Mouse (Mus musculus): ENCODE measurements around the gene Rnf103. TPM values are rescaled to one million over a fixed set of nuclear protein-coding genes. Genes with fewer than 3 reads are reported as not detected.

Gene Rnf103
- polyA plus RNA-seq, 2 experiments = 5.0 to 7.2 TPM

GRCm38 (mm10) chr6:71480136-71480535 is 13.6 kb upstream of the Rnf103 start:
- Histone ChIP-seq H3K9ac (replicated peaks) (no peak overlapping the region), H3K36me3 (replicated peaks; ENCODE audit: control insufficient read depth, insufficient read depth, low read depth) (no peaks in the 10 kb centered on the region), H3K4me1 (replicated peaks; ENCODE audit: control insufficient read depth in 2 of 2, insufficient read depth in 2 of 2, low read length in 1 of 2) (peaks cover 0 to 4% of the 10 kb centered on the region in 2 experiments; a peak in 2 of 4 replicates), H3K4me3 (ENCODE audit: insufficient read depth in 1 of 2, low read depth in 2 of 2, low read length in 2 of 2) (no peak overlapping the region), H3K4me2 (ENCODE audit: low read depth) (no peak overlapping the region), H3K27ac (no peak overlapping the region), H3K27me3 (ENCODE audit: control insufficient read depth, insufficient read depth, low read length) (no peaks in the 10 kb centered on the region), H3K9me3 (ENCODE audit: control insufficient read depth, low read length) (no peaks in the 10 kb centered on the region)
- DNase-seq (ENCODE audit: low read depth in 3 of 3, low spot score in 3 of 3) = no peak
- no peak for TF ChIP-seq CTCF (IDR thresholded peaks at IDR 0.05; ENCODE audit: low read depth)
- 71% methylated on average over 1 of the region's 1 CpGs for WGBS (ENCODE audit: insufficient replicate concordance)
- ATAC-seq (ENCODE audit: insufficient read depth) = no peak

- TF ChIP-seq EP300 (IDR thresholded peaks at IDR 0.05; ENCODE audit: low read depth) = no peak
- TF ChIP-seq CTCF (IDR thresholded peaks at IDR 0.05; ENCODE audit: low read depth) = no peak
- H3K36me3 ChIP-seq (replicated peaks; ENCODE audit: control insufficient read depth, insufficient read depth, low read depth) = no peaks in the 10 kb centered on the region
- ATAC-seq (ENCODE audit: insufficient read depth) (no peak), DNase-seq (ENCODE audit: low read depth in 3 of 3, low spot score in 3 of 3) (no peak)
- no peak overlapping the region for H3K4me2 ChIP-seq (ENCODE audit: low read depth)
- H3K4me3 ChIP-seq (ENCODE audit: insufficient read depth in 1 of 2, low read depth in 2 of 2, low read length in 2 of 2) = no peak overlapping the region
- no peak overlapping the region for H3K9ac ChIP-seq (replicated peaks)
- H3K4me1 ChIP-seq (replicated peaks; ENCODE audit: control insufficient read depth in 2 of 2, insufficient read depth in 2 of 2, low read length in 1 of 2) = peaks cover 0 to 9% of the 10 kb centered on the region in 2 experiments; a peak in 2 of 4 replicates
- H3K27ac ChIP-seq = no peak overlapping the region
- WGBS (ENCODE audit: insufficient replicate concordance) = 63% methylated on average over 7 of the region's 7 CpGs
- H3K9me3 ChIP-seq (ENCODE audit: control insufficient read depth, low read length) = no peaks in the 10 kb centered on the region
- no peaks in the 10 kb centered on the region for H3K27me3 ChIP-seq (ENCODE audit: control insufficient read depth, insufficient read depth, low read length)
Observed at GRCm38 (mm10) chr6:71481136-71481535, 12.6 kb upstream of the Rnf103 start.

GRCm38 (mm10) chr6:71485246-71485645 is 8.4 kb upstream of the Rnf103 start:
- peaks cover 0 to 5% of the 10 kb centered on the region in 2 experiments; a peak in 1 of 4 replicates for H3K4me1 ChIP-seq (replicated peaks; ENCODE audit: control insufficient read depth in 2 of 2, insufficient read depth in 2 of 2, low read length in 1 of 2)
- H3K4me3 ChIP-seq (ENCODE audit: insufficient read depth in 1 of 2, low read depth in 2 of 2, low read length in 2 of 2) = no peak overlapping the region
- no peaks in the 10 kb centered on the region for H3K27me3 ChIP-seq (ENCODE audit: control insufficient read depth, insufficient read depth, low read length)
- H3K9me3 ChIP-seq (ENCODE audit: control insufficient read depth, low read length) = no peaks in the 10 kb centered on the region
- no peak for ATAC-seq (ENCODE audit: insufficient read depth)
- no peak overlapping the region for H3K9ac ChIP-seq (replicated peaks)
- no peaks in the 10 kb centered on the region for H3K36me3 ChIP-seq (replicated peaks; ENCODE audit: control insufficient read depth, insufficient read depth, low read depth)
- no peak overlapping the region for H3K4me2 ChIP-seq (ENCODE audit: low read depth)
- H3K27ac ChIP-seq = no peak overlapping the region
- DNase-seq (ENCODE audit: low read depth in 3 of 3, low spot score in 3 of 3) = no peak
- 71% methylated on average over 5 of the region's 5 CpGs for WGBS (ENCODE audit: insufficient replicate concordance)
- TF ChIP-seq CTCF (IDR thresholded peaks at IDR 0.05; ENCODE audit: low read depth) (no peak), EP300 (IDR thresholded peaks at IDR 0.05; ENCODE audit: low read depth) (no peak)

- H3K9me3 ChIP-seq (ENCODE audit: control insufficient read depth, low read length) = no peaks in the 10 kb centered on the region
- peaks cover 0 to 5% of the 10 kb centered on the region in 2 experiments; a peak in 1 of 4 replicates for H3K4me1 ChIP-seq (replicated peaks; ENCODE audit: control insufficient read depth in 2 of 2, insufficient read depth in 2 of 2, low read length in 1 of 2)
- ATAC-seq (ENCODE audit: insufficient read depth) (no peak), DNase-seq (ENCODE audit: low read depth in 3 of 3, low spot score in 3 of 3) (no peak)
- H3K9ac ChIP-seq (replicated peaks) = no peak overlapping the region
- H3K27me3 ChIP-seq (ENCODE audit: control insufficient read depth, insufficient read depth, low read length) = no peaks in the 10 kb centered on the region
- no peak overlapping the region for H3K4me3 ChIP-seq (ENCODE audit: insufficient read depth in 1 of 2, low read depth in 2 of 2, low read length in 2 of 2)
- H3K4me2 ChIP-seq (ENCODE audit: low read depth) = no peak overlapping the region
- no peak overlapping the region for H3K27ac ChIP-seq
- TF ChIP-seq EP300 (IDR thresholded peaks at IDR 0.05; ENCODE audit: low read depth) = no peak
- TF ChIP-seq CTCF (IDR thresholded peaks at IDR 0.05; ENCODE audit: low read depth) = no peak
- H3K36me3 ChIP-seq (replicated peaks; ENCODE audit: control insufficient read depth, insufficient read depth, low read depth) = no peaks in the 10 kb centered on the region
- 61% methylated on average over 2 of the region's 2 CpGs for WGBS (ENCODE audit: insufficient replicate concordance)
Observed at GRCm38 (mm10) chr6:71486226-71486625, 7.5 kb upstream of the Rnf103 start.

- H3K27me3 ChIP-seq (ENCODE audit: control insufficient read depth, insufficient read depth, low read length) = no peaks in the 10 kb centered on the region
- no peak for TF ChIP-seq CTCF (IDR thresholded peaks at IDR 0.05; ENCODE audit: low read depth)
- TF ChIP-seq EP300 (IDR thresholded peaks at IDR 0.05; ENCODE audit: low read depth) = no peak
- peaks cover 0 to 5% of the 10 kb centered on the region in 2 experiments; a peak in 1 of 4 replicates for H3K4me1 ChIP-seq (replicated peaks; ENCODE audit: control insufficient read depth in 2 of 2, insufficient read depth in 2 of 2, low read length in 1 of 2)
- H3K4me2 ChIP-seq (ENCODE audit: low read depth) = no peak overlapping the region
- DNase-seq (ENCODE audit: low read depth in 3 of 3, low spot score in 3 of 3) (no peak), ATAC-seq (ENCODE audit: insufficient read depth) (no peak)
- H3K9ac ChIP-seq (replicated peaks) = no peak overlapping the region
- no peaks in the 10 kb centered on the region for H3K36me3 ChIP-seq (replicated peaks; ENCODE audit: control insufficient read depth, insufficient read depth, low read depth)
- no peaks in the 10 kb centered on the region for H3K9me3 ChIP-seq (ENCODE audit: control insufficient read depth, low read length)
- no peak overlapping the region for H3K27ac ChIP-seq
- H3K4me3 ChIP-seq (ENCODE audit: insufficient read depth in 1 of 2, low read depth in 2 of 2, low read length in 2 of 2) = no peak overlapping the region
- WGBS (ENCODE audit: insufficient replicate concordance) = 50% methylated on average over 1 of the region's 1 CpGs
Observed at GRCm38 (mm10) chr6:71486867-71487266, 6.8 kb upstream of the Rnf103 start.

Measured in liver, embryonic 14.5 days (tissue).